Mouse (Mus musculus) intestine, embryonic 16.5 days (tissue): ENCODE data around the gene Tmed3. TPM values are rescaled to one million over a fixed set of nuclear protein-coding genes. Genes with fewer than 3 reads are reported as not detected.

Experiments
- ATAC-seq: fragments of 200-750 bp; cut with Nextera tagmentation; 2 replicates; pipeline ENCODE4 v1.8.0; 2017; ENCODE audit warnings: moderate TSS enrichment, moderate library complexity
- H3K27ac ChIP-seq: fragments of 300-500 bp; sonication (generic); 2 replicates; pipeline ENCODE4 v1.5.1; 2014; ENCODE audit warnings: mild to moderate bottlenecking, low read length
- H3K27me3 ChIP-seq: fragments of 300-500 bp; sonication (generic); replicated peaks from 2 replicates; pipeline ENCODE4 v1.6.1; 2014; ENCODE audit warnings: low read length, control low read depth, mixed read lengths; ENCODE audit not compliant: control insufficient read depth, insufficient read depth
- H3K36me3 ChIP-seq: fragments of 300-500 bp; sonication (generic); 2 replicates; pipeline ENCODE4 v1.6.1; 2014; ENCODE audit warnings: low read length, control low read depth; ENCODE audit not compliant: control insufficient read depth, insufficient read depth
- H3K4me1 ChIP-seq: fragments of 300-500 bp; sonication (generic); 2 replicates; pipeline ENCODE4 v1.6.1; 2014; ENCODE audit warnings: low read length, control low read depth, mixed read lengths; ENCODE audit not compliant: control insufficient read depth, insufficient read depth
- H3K4me2 ChIP-seq: fragments of 300-500 bp; sonication (generic); 2 replicates; pipeline ENCODE4 v1.6.1; 2014; ENCODE audit warnings: low read depth, low read length, control low read depth
- H3K4me3 ChIP-seq: fragments of 300-500 bp; sonication (generic); 2 replicates; pipeline ENCODE4 v1.5.1; 2014; ENCODE audit warnings: mild to moderate bottlenecking, low read length
- H3K9ac ChIP-seq: fragments of 300-500 bp; sonication (generic); 2 replicates; pipeline ENCODE4 v1.6.1; 2014; ENCODE audit warnings: low read depth, low read length
- H3K9me3 ChIP-seq: fragments of 300-500 bp; sonication (generic); 2 replicates; pipeline ENCODE4 v1.6.1; 2016; ENCODE audit warnings: low read length, control low read depth; ENCODE audit not compliant: control insufficient read depth
- WGBS: fragments of 180-500 bp; shearing (Covaris S2); extraction: QIAGEN DNeasy Blood & Tissue Kit; methylation state at CpG from one replicate; pipeline ENCODE4 v1.1.7; 2014; 5-methylcytosine and 5-hydroxymethylcytosine counted together
- polyA plus RNA-seq: library from polyadenylated mRNA; unstranded; fragments of >200 nt; fragmentation: Nextera tagmentation; extraction: Ambion mirVana; gene quantifications from 2 replicates; pipeline ENCODE4 v1.2.1, GENCODE M21; 2015

The Tmed3 gene
- 132 and 133 TPM in 2 replicates for polyA plus RNA-seq

GRCm38 (mm10) chr9:89704265-89705196, at the start of gene Tmed3:
TSS of gene Tmed3 (minus strand) at chr9:89705068.
- no peaks in the 10 kb centered on the region for H3K9me3 ChIP-seq
- H3K9ac ChIP-seq: peak within 1 kb of the TSS; percentile 84
- H3K27me3 ChIP-seq: no peaks in the 10 kb centered on the region
- ATAC-seq: peak; percentile 100
- WGBS: 2% methylated on average over 52 of the region's 52 CpGs
- 0 out of 2 replicates have a peak, but pooled peaks cover 3% of the 10 kb centered on the region for H3K36me3 ChIP-seq
- H3K4me3 ChIP-seq: peak within 1 kb of the TSS; percentile 71
- peak within 1 kb of the TSS; percentile 80 for H3K27ac ChIP-seq
- peak within 1 kb of the TSS; percentile 75 for H3K4me2 ChIP-seq
- peaks cover 6% of the 10 kb centered on the region; the same call in 1 of the 2 replicates for H3K4me1 ChIP-seq

- no peak overlapping the region for H3K4me3 ChIP-seq
- H3K4me2 ChIP-seq: no peak overlapping the region
- no peak overlapping the region for H3K9ac ChIP-seq
- no peaks in the 10 kb centered on the region for H3K9me3 ChIP-seq
- H3K4me1 ChIP-seq: no peaks in the 10 kb centered on the region
- H3K27me3 ChIP-seq: no peaks in the 10 kb centered on the region; the same call in 1 of the 2 replicates
- H3K27ac ChIP-seq: no peak overlapping the region
- no peaks in the 10 kb centered on the region for H3K36me3 ChIP-seq
- ATAC-seq: no peak
Measured at GRCm38 (mm10) chr9:89740041-89740440, 35.2 kb upstream of the Tmed3 start.

GRCm38 (mm10) chr9:89738295-89738694, 33.4 kb upstream of the Tmed3 start, which contains the start of gene Ankrd34c:
TSS of gene Ankrd34c (minus strand) at chr9:89738475.
- Histone ChIP-seq H3K9ac (no peak within 1 kb of the TSS), H3K27me3 (no peaks in the 10 kb centered on the region; the same call in 1 of the 2 replicates), H3K9me3 (no peaks in the 10 kb centered on the region), H3K4me3 (no peak within 1 kb of the TSS), H3K36me3 (no peaks in the 10 kb centered on the region), H3K4me1 (no peaks in the 10 kb centered on the region), H3K27ac (no peak within 1 kb of the TSS), H3K4me2 (no peak within 1 kb of the TSS)
- ATAC-seq: no peak
- WGBS: 3% methylated on average over 8 of the region's 8 CpGs

- no peak for ATAC-seq
- H3K4me3 ChIP-seq: no peak overlapping the region
- H3K4me2 ChIP-seq: no peak overlapping the region
- H3K27ac ChIP-seq: no peak overlapping the region
- no peaks in the 10 kb centered on the region for H3K4me1 ChIP-seq
- H3K27me3 ChIP-seq: no peaks in the 10 kb centered on the region; the same call in 1 of the 2 replicates
- no peak overlapping the region for H3K9ac ChIP-seq
- 13% methylated on average over 6 of the region's 6 CpGs for WGBS
- H3K36me3 ChIP-seq: no peaks in the 10 kb centered on the region
- no peaks in the 10 kb centered on the region for H3K9me3 ChIP-seq
Measured at GRCm38 (mm10) chr9:89737888-89738287, 33.0 kb upstream of the Tmed3 start.

GRCm38 (mm10) chr9:89736932-89737705, 32.3 kb upstream of the Tmed3 start:
- 9% methylated on average over 20 of the region's 20 CpGs for WGBS
- no peak overlapping the region for H3K4me2 ChIP-seq
- H3K36me3 ChIP-seq: no peaks in the 10 kb centered on the region
- ATAC-seq: 0 out of 2 replicates have a peak, but pooled peaks have one; percentile 42
- no peak overlapping the region for H3K9ac ChIP-seq
- H3K9me3 ChIP-seq: no peaks in the 10 kb centered on the region
- H3K4me1 ChIP-seq: no peaks in the 10 kb centered on the region
- no peaks in the 10 kb centered on the region; the same call in 1 of the 2 replicates for H3K27me3 ChIP-seq
- no peak overlapping the region for H3K4me3 ChIP-seq
- H3K27ac ChIP-seq: no peak overlapping the region

- Histone ChIP-seq H3K4me2 (no peak overlapping the region), H3K4me3 (no peak overlapping the region), H3K9ac (no peak overlapping the region), H3K4me1 (peaks cover 6% of the 10 kb centered on the region; the same call in 1 of the 2 replicates), H3K36me3 (no peaks in the 10 kb centered on the region), H3K27ac (no peak overlapping the region), H3K27me3 (no peaks in the 10 kb centered on the region), H3K9me3 (no peaks in the 10 kb centered on the region)
- 22% methylated on average over 4 of the region's 4 CpGs for WGBS
- no peak for ATAC-seq
Measured at GRCm38 (mm10) chr9:89706906-89707305, 2.0 kb upstream of the Tmed3 start.

- H3K4me2 ChIP-seq: peak overlapping the region; percentile 75
- ATAC-seq: peak; percentile 67
- peak overlapping the region; percentile 80 for H3K27ac ChIP-seq
- peak overlapping the region; percentile 84 for H3K9ac ChIP-seq
- no peaks in the 10 kb centered on the region for H3K9me3 ChIP-seq
- H3K4me3 ChIP-seq: peak overlapping the region; percentile 71
- no peaks in the 10 kb centered on the region for H3K36me3 ChIP-seq
- H3K27me3 ChIP-seq: no peaks in the 10 kb centered on the region
- 7% methylated on average over 10 of the region's 10 CpGs for WGBS
- H3K4me1 ChIP-seq: peaks cover 6% of the 10 kb centered on the region; the same call in 1 of the 2 replicates
Measured at GRCm38 (mm10) chr9:89705197-89705533, 297 bp upstream of the Tmed3 start.

- Histone ChIP-seq H3K27ac (no peak overlapping the region), H3K4me1 (peaks cover 6% of the 10 kb centered on the region; the same call in 1 of the 2 replicates), H3K4me2 (no peak overlapping the region), H3K27me3 (no peaks in the 10 kb centered on the region), H3K36me3 (0 out of 2 replicates have a peak, but pooled peaks cover 4% of the 10 kb centered on the region), H3K9ac (no peak overlapping the region), H3K9me3 (no peaks in the 10 kb centered on the region), H3K4me3 (no peak overlapping the region)
- WGBS: 89% methylated on average over 2 of the region's 2 CpGs
- no peak for ATAC-seq
Measured at GRCm38 (mm10) chr9:89700910-89701457, 3.9 kb downstream of the Tmed3 start.

- WGBS: 91% methylated on average over 1 of the region's 1 CpGs
- H3K36me3 ChIP-seq: 0 out of 2 replicates have a peak, but pooled peaks cover 4% of the 10 kb centered on the region
Measured at GRCm38 (mm10) chr9:89695143-89695542, 9.7 kb downstream of the Tmed3 start.

More at GRCm38 (mm10) chr9:89695143-89695542, 9.7 kb downstream of the Tmed3 start:
- Histone ChIP-seq H3K27me3 (no peaks in the 10 kb centered on the region), H3K4me3 (no peak overlapping the region), H3K9me3 (no peaks in the 10 kb centered on the region), H3K4me2 (no peak overlapping the region), H3K9ac (no peak overlapping the region), H3K4me1 (no peaks in the 10 kb centered on the region), H3K27ac (no peak overlapping the region)
- no peak for ATAC-seq
